Mouse (Mus musculus) heart, postnatal 10 days (tissue): ENCODE results near the gene Cmc2. TPM values are rescaled to one million over a fixed set of nuclear protein-coding genes. Genes with fewer than 3 reads are reported as not detected.

Experiments used
- DNase-seq, 2 experiments: peaks; one replicate each; pipeline ENCODE4 v3.0.0; 2021
- intact Hi-C: fragments of 180-260 bp; cut with DNase I; formaldehyde crosslinking; loops from one replicate; pipeline ENCODE4 v1.15.1; 2025
- total RNA-seq, 2 experiments: library from RNA; stranded (reverse); gene quantifications; 2 replicates each; pipeline ENCODE4 v1.2.3; 2021

Gene Cmc2
- total RNA-seq, 2 experiments from 2014 or later = 50.0 to 54.3 TPM

DNA sequence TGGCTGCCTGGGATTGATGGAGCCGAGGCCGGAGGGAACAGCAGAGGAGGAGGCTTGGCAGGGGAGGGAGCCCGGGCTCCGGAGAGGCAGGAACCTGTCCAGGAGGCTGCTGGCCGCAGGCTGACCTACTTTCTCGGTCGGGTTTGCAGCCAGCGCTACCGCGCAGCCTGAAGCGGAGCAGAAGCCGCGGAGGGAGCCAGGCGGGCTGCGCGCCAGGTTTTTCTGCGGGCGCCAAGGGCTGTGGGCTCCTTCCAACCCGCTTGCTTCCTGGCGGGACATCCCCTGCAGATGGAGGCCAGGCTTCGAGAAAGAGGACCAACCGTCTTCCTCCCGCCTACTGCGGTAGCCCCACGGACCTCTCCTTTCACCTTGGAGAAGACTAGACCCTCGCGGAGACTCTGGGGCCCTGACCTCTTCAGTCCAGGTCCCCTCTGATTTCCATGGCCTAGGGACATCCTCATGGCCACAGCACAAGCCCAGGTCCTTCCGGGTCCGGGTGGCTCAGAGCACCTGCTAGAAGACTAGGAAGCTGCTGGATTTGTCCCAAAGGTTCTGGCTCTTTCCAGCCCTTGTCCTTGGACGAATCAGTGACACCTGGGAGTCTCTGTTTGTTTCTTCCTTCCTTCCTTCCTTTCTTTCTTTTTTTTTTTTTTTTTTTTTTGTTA lies 57.8 kb downstream of the Cmc2 start:
- DNase-seq = peak; percentile 81 to 86
- intact Hi-C loops = no loop called here

GRCm38 (mm10) chr8:116862191-116862590 lies 59.1 kb downstream of the Cmc2 start:
- no peak for DNase-seq
- intact Hi-C loops = no loop called here

DNA sequence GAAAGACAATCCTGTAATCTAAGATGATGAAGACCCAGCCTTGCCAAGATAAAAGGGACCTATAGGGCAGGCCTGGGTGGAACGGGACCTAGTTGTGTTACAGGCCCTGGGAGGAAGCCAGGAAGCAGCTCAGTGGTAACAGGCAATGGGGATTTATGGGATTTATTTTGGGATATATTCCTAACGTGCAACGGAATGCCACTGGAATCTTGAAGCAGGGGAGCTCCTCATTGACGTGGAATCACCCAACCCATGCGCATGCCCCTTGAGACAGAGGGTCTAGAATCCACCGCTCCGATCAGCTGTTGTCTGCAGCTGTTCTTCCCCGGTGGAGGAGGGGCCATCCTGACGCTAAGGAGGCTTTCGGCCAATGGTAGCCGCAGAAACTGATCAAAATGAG lies 69.2 kb downstream of the Cmc2 start:
- no peak for DNase-seq
- intact Hi-C loops = no loop called here

DNA sequence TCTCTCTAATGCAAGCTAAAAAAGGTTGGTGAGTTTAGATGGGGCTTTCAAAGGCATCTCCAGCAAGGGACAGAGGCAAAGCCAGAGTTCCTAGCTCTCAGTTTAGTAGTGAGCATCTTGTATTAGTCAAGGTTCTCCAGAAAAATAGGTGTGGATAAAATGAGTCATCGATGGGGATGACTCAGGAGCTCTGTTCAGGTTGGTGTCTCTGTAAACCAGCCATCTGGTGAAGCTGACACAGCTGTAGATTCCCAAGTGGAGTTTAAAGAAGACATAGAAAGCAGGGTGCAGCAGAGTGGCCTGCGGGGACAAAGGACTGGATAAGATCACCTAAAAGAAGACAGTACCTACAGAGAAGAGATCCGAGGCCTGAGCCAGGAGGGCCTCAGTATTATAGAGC lies 73.2 kb downstream of the Cmc2 start:
- intact Hi-C loops = no loop called here

GRCm38 (mm10) chr8:116842678-116843077 lies 78.6 kb downstream of the Cmc2 start:
- DNase-seq = no peak
- intact Hi-C loops = no loop called here

More for the DNA sequence above, 73.2 kb downstream of the Cmc2 start:
- DNase-seq = no peak

Other genes with a start within 250 kb of the Cmc2 start
- gene Cdyl2, start 188.5 kb downstream of the Cmc2 start, total RNA-seq = 1 to 10 TPM; 4.2 to 4.3 TPM
- 1 to 10 TPM; 4.9 to 5.1 TPM for gene Cenpn, start 275 bp upstream of the Cmc2 start, total RNA-seq
- 10 to 100 TPM; 14.5 to 16.9 TPM for gene Atmin, start 21.9 kb upstream of the Cmc2 start, total RNA-seq
- under 1 TPM; 0.62 to 0.67 TPM for gene 1700030J22Rik, start 57.5 kb upstream of the Cmc2 start, total RNA-seq
- gene Gcsh, start 72.1 kb upstream of the Cmc2 start, total RNA-seq = 10 to 100 TPM; 37.2 to 39.5 TPM
- gene Pkd1l2, start 161.0 kb upstream of the Cmc2 start, total RNA-seq = under 1 TPM in 1 of 2 experiments, not detected in 1; 0.17 TPM
- gene Bco1, start 174.4 kb upstream of the Cmc2 start, total RNA-seq = under 1 TPM in 1 of 2 experiments, not detected in 1; 0.14 TPM
- 1 to 10 TPM; 6.4 to 7.3 TPM for gene Gan, start 236.7 kb upstream of the Cmc2 start, total RNA-seq